Mouse (Mus musculus) embryo, embryonic 11 days (tissue): ENCODE results near the gene Cep131.

Experiments
- DNase-seq: peaks from one replicate; pipeline ENCODE4 v3.0.0-alpha.2; 2015

The Cep131 gene

GRCm38 (mm10) chr11:120092817-120093591 lies 6.4 kb upstream of the Cep131 start:
- no peak for DNase-seq

- no peak for DNase-seq
Measured at GRCm38 (mm10) chr11:120090661-120091060, 4.0 kb upstream of the Cep131 start.

- DNase-seq: peak; percentile 63
Measured at GRCm38 (mm10) chr11:120085891-120086627, 568 bp downstream of the Cep131 start.

GRCm38 (mm10) chr11:120080282-120080681 lies 6.3 kb downstream of the Cep131 start:
- no peak for DNase-seq

GRCm38 (mm10) chr11:120076191-120076590 lies 10.4 kb downstream of the Cep131 start:
- DNase-seq: no peak

- no peak for DNase-seq
Measured at GRCm38 (mm10) chr11:120072986-120073647, 13.5 kb downstream of the Cep131 start.

GRCm38 (mm10) chr11:120071731-120072320 lies 14.8 kb downstream of the Cep131 start:
- DNase-seq: no peak

GRCm38 (mm10) chr11:120071065-120071464 lies 15.6 kb downstream of the Cep131 start:
- peak; percentile 48 for DNase-seq

GRCm38 (mm10) chr11:120070286-120070930 lies 16.2 kb downstream of the Cep131 start:
- DNase-seq: no peak

- DNase-seq: peak; percentile 47
Measured at GRCm38 (mm10) chr11:120069261-120069660, 17.4 kb downstream of the Cep131 start.

GRCm38 (mm10) chr11:120067834-120068233 lies 18.8 kb downstream of the Cep131 start:
- DNase-seq: peak; percentile 45

GRCm38 (mm10) chr11:120065291-120065690 lies 21.3 kb downstream of the Cep131 start:
- peak; percentile 54 for DNase-seq

- no peak for DNase-seq
Measured at GRCm38 (mm10) chr11:120064668-120065040, 22.0 kb downstream of the Cep131 start.

- no peak for DNase-seq
Measured at GRCm38 (mm10) chr11:120064006-120064667, 22.5 kb downstream of the Cep131 start.

GRCm38 (mm10) chr11:120063326-120063725 lies 23.3 kb downstream of the Cep131 start:
- DNase-seq: no peak

- no peak for DNase-seq
Measured at GRCm38 (mm10) chr11:120060634-120061033, 26.0 kb downstream of the Cep131 start.

GRCm38 (mm10) chr11:120055953-120056732 lies 30.5 kb downstream of the Cep131 start:
- DNase-seq: no peak

- DNase-seq: no peak
Measured at GRCm38 (mm10) chr11:120053846-120054245, 32.8 kb downstream of the Cep131 start.

GRCm38 (mm10) chr11:120052274-120052673 lies 34.4 kb downstream of the Cep131 start:
- DNase-seq: no peak

GRCm38 (mm10) chr11:120051124-120051811 lies 35.4 kb downstream of the Cep131 start:
- DNase-seq: no peak

GRCm38 (mm10) chr11:120049067-120049466 lies 37.6 kb downstream of the Cep131 start:
- no peak for DNase-seq
